Mouse (Mus musculus): ENCODE measurements around the gene Kalrn.

Gene Kalrn

GRCm38 (mm10) chr16:34573151-34573802 is at the start of gene Kalrn:
Kalrn (minus strand) TSS chr16:34573532.
- WGBS, result 2% methylated on average over 77 of the region's 84 CpGs

DNA sequence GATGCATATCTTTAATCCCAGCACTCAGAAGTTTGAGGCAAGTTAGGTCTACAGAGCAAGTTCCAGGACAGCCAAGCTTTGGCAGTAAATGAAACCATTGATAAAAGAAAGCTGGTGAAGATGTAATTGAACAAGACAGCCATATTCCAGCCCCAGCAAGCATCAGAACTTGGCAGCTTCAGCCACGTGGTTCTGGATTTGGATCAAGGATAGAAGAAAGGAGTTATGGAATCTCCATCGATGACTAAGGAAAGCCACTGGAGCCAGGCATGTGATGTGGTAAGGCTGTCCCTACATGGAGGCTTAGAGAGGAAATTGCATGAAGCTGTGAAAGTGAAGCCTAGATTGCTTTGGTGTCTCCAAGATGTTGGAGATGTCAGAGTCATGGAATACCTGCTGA is 40.7 kb upstream of the Kalrn start:
- WGBS, result 70% methylated on average over 2 of the region's 2 CpGs

DNA sequence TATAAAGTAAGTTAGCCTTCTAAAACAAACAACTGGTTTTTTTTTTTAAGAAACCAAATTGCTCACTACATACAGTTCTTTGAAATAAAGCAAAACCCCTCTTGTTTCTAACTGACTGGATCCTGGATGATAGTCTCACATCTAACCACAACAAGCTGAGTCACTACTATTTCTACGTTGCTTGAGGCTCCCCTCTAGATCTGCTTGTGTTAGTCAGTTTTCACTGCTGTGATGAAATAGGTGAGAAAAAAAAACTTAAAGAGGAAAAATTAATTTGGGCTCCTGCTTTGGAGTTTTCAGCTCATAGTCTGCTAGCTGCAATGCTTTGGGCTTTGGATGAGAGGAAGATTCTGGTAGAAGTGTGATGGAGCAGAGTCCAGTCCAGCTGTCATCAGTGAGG is 36.8 kb upstream of the Kalrn start:
- WGBS, result 55% methylated on average over 1 of the region's 1 CpGs

DNA sequence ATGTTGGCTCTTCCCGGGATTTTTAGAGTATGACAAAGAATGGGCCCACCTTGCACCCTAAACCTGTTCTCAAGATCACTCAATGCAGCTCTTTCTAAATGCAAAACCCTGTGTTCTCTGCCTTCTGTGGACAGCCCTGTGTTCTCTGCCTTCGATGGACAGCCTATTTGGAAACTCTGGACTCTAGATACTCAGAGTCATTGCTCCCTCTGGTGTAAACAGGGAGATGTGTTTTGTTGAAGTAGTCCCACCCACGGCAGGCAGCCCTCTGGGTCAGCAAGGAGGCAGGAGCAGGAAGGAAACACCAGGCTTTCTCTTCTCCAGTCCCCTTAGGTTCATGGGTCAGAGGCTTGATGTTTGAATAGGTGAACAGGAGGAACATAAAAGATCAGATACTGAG is 32.3 kb upstream of the Kalrn start:
- 42% methylated on average over 3 of the region's 3 CpGs for WGBS

DNA sequence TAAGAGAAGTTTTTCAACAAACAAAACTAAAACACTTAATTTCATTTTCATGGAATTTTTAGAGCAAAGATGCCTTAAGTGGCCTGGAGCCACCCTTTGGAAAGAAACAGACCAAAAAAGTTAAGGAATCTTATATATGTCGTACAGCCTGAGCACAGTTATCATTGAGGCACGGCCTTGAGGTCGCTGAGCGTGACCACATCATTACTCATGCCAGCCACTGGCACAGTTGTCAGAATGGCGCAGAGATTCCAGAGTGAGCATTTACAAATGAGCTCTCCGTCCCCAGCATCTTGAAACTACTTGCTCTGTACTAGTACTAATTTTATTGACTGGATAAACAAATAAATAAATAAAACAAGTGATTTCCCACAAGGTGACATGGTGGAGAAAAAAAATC is 30.5 kb upstream of the Kalrn start:
- WGBS, result 92% methylated on average over 6 of the region's 6 CpGs

DNA sequence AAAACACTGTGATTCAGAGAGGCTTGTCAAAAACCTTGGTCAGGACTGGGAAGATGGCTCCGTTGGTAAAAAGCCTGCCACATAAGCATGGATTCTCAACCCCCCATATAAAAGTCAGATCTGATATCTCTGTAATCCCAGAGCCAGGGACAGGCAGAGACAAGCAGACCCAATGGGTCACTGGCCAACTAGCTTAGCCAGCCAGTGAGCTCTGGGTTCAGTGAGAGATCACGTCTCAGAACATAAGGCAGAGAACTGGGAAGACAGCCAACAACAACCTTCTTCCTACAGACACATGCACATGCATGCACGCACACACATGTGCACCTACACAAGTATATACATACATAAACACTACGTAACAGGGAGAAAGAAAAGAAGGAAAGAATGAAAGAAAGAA is 29.7 kb upstream of the Kalrn start:
- 76% methylated on average over 4 of the region's 4 CpGs for WGBS

GRCm38 (mm10) chr16:34601954-34602353 is 28.6 kb upstream of the Kalrn start:
- 76% methylated on average over 4 of the region's 4 CpGs for WGBS

GRCm38 (mm10) chr16:34595294-34595693 is 22.0 kb upstream of the Kalrn start:
- WGBS, result 43% methylated on average over 3 of the region's 3 CpGs

DNA sequence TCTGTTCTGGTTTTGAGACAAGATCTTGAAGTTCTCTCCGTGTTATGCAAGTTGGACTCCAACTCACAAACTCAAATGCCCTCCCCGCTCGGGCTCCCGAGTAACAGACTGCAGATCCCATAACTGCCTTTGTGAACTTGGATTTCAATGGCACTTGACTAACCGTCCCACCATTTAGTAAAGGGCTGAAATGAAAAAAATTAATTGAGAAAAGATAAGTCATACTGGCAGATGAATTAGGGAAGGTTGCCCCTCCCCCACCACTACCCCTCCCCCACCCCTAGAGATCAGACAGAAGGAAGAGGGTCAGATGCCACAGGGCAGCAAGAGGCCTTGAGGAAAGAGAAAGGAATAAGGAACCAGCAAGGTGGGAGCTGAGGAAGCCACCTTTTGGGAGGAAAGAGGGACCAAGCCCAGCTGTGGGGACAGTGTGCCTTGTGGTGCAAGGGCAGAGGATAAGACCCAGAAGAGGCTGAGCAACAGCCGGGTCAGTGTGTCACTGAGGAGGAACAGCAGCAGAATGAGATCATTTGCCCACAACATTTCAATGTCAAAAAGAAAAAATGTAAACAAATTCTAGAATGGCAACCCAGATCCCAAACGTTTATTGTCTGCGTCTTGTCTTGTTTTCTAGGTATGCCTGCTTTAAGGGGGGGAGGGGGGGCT is 21.4 kb upstream of the Kalrn start:
- 74% methylated on average over 8 of the region's 8 CpGs for WGBS

- 58% methylated on average over 2 of the region's 2 CpGs for WGBS
These were observed 19.4 kb upstream of the Kalrn start for GRCm38 (mm10) chr16:34592696-34593095.

DNA sequence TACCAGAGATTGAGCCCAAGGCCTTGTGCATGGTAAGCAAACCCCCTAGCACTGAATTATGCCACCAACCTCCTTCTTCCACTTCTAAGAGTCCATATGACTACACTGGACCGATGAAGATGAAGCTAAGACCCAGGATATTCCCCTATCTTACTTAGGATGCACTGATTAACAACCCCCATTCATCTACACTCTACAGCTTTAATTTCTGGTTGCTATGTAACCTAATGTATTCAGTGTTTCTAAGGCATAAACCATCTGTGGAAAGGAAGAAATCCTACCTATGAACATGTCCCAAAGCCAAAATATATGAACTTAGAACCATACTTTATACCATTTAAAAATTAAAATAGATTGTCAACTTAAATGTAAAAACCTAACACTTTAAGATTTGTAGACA is 18.6 kb upstream of the Kalrn start:
- WGBS, result 67% methylated on average over 1 of the region's 1 CpGs

- 94% methylated on average over 4 of the region's 4 CpGs for WGBS
These were observed 6.5 kb upstream of the Kalrn start for GRCm38 (mm10) chr16:34579671-34580326.

DNA sequence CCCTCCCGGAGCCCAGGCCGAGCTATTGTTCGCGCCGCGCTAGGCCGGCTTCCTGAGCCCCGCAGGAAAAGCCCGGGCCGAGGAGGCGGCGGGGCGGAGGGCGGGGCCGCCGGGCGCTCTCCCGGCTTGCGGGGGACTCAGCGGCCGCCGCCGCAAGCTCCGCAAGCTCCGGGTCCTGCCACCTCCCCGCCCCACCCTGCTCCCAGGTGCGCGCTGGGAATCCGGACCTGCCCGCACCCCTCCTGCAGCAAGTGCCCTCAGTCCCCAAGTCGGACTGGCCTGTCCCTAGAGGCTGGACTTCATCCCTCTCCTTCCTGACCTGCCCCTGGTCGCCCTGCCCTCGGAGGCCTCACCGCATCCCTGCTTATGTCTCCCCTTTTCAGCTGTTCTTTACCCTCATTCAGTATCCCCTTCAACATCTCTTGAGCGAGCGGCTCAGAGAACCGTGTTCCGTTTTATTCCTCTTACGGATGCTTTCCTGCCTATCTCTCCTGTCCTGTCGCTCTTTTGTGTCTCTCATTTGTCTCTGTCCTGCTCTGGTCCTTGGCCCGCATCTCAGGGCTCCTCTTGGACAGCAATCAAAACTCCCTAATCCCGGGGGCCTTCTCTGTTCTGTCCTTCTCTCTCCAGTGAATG is 642 bp upstream of the Kalrn start:
- WGBS, result 3% methylated on average over 40 of the region's 42 CpGs

GRCm38 (mm10) chr16:34572406-34573150 is 754 bp downstream of the Kalrn start:
- WGBS, result under 1% methylated on average over 59 of the region's 61 CpGs

GRCm38 (mm10) chr16:34571931-34572405 is 1.4 kb downstream of the Kalrn start:
- 2% methylated on average over 10 of the region's 10 CpGs for WGBS

GRCm38 (mm10) chr16:34569897-34570296 is 3.4 kb downstream of the Kalrn start:
- WGBS, result 67% methylated on average over 2 of the region's 2 CpGs

GRCm38 (mm10) chr16:34568831-34569230 is 4.5 kb downstream of the Kalrn start:
- WGBS, result 34% methylated on average over 6 of the region's 6 CpGs

GRCm38 (mm10) chr16:34563593-34564280 is 9.6 kb downstream of the Kalrn start:
- WGBS, result 49% methylated on average over 11 of the region's 11 CpGs

- WGBS, result 33% methylated on average over 5 of the region's 5 CpGs
These were observed 11.6 kb downstream of the Kalrn start for GRCm38 (mm10) chr16:34561734-34562135.

DNA sequence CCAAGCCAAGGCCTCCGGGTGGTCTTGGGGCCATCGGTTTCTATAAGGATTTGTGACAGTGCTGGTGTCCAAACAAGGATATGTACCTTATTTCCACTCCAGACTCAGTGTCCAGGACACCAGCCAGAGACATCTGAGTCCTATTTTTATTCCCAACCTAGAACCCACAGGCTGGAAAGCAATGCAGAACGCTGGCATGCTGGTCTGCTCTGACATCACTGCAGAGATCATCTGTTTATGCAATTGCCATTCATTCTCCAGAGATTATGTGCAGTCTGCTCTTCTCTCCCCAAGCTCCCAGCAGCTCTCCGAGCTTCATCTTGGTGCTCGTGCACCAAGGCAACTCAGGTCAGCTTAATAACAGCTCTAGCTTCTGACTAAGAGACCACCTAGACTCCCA is 12.5 kb downstream of the Kalrn start:
- 35% methylated on average over 5 of the region's 5 CpGs for WGBS

DNA sequence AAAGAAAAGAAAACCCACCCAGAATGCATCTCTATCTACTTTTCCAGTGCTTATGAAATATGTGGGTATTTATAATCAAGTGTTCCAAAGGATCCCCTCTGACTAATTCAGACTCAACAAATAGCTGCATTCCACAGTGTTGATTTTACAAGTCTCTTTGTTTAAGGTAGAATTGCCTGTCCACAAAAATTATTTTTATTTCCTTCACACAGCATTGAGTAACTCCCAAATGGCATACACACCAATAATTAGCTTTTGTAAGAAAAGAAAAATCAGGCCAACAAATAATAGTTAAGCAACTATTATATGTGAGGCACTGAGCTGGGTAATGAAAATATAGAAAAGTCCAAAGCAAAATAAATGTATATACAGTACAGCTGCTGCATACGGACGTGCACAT is 12.9 kb downstream of the Kalrn start:
- WGBS, result 60% methylated on average over 2 of the region's 2 CpGs

Data from cerebral cortex, adult 2 months (tissue).